Mouse (Mus musculus): Measurements from ENCODE around the gene Rem1.

Rem1 gene

GRCm38 (mm10) chr2:152679701-152680355 lies 53.1 kb downstream of the Rem1 start:
- peak; percentile 56 for DNase-seq

- DNase-seq, result no peak
Observed at GRCm38 (mm10) chr2:152683086-152683485, 56.3 kb downstream of the Rem1 start.
